Mouse (Mus musculus) hematopoietic stem cell, adult 5-6 weeks (primary cell): ENCODE results near the gene Rnf215. TPM values are rescaled to one million over a fixed set of nuclear protein-coding genes. Genes with fewer than 3 reads are reported as not detected.
"Not testable (repeated sequence)": the region's sequence is repeated elsewhere in the genome, so short reads cannot be mapped to it uniquely, and the experiment has no call there.

Source experiments
- ATAC-seq, 2 experiments: fragments of 125-278 bp in 1 of 2; replicated peaks in 1 of 2; 2 replicates each; pipeline ENCODE4 v1.8.0; 2016 to 2017; ENCODE audit warnings: inconsistent platforms in 2 of 2, mild to moderate bottlenecking in 2 of 2, moderate number of reproducible peaks in 2 of 2, low read depth in 1 of 2, moderate TSS enrichment in 1 of 2; ENCODE audit not compliant: low FRiP score in 2 of 2, poor library complexity in 2 of 2, severe bottlenecking in 2 of 2, insufficient read depth in 1 of 2, low TSS enrichment in 1 of 2
- total RNA-seq: library from RNA; stranded (forward); fragments of 172-1452, 232-1000 nt; gene quantifications from 2 replicates; pipeline ENCODE4 v1.2.3, GENCODE M21; 2017

The Rnf215 gene
- total RNA-seq, 1 experiment from 2014 or later = 13.8 TPM

DNA sequence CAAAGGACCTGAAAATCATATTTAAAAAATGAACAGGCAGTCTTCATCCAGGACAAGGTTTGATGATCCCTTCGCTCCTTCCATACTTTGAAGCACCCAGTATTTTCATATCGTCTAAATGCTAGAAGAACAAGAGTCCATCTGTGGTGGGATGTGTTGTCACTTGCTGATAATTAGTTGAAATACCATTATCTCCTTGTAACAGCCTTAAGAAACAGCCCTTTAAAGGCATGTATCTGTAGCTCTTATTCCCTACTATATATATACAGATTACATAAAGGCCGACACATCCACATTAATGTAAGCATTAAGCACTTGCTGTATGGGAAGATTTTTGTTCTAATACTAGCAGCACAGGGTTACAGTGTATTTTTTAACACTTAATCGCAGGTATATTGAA, 6.5 kb upstream of the Rnf215 start:
- not testable (repeated sequence) for ATAC-seq

DNA sequence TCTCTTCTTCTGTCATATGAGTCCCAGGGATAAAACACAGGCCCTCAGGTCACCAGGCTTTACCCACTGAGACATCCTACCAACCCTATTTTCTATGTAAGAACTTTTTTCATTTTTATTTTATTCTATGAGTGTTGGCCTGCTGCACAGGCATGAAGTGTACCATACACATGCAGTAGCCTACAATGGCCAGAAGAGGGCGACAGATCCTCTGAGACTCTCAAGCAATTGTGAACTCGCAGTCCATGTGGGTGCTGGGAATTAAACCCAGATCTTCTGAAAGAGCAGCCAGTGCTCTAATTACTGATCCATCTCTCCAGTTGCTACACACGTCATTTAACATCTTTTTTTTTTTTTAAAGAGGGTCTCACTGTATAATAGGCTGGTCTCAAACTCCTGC, 1.6 kb upstream of the Rnf215 start:
- ATAC-seq = no peak

DNA sequence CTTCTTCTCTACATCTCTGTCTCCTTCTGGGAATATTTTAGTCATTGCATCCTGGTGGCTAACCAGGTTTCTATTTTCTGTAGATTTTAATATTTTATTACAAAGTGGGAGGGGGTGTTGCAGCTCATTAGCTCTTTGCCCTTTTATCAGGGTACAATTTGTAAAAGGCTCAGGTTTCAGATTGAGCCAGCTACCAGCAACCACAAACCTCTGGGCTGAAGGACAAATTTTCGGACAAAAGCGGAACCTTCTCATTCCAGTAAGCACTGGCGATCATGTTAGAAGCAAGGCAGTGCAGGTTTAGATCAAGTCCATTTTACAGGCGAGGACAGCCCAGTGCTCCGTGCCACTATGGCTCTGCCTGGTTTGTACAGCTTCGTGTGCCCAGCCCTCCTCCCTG, 602 bp upstream of the Rnf215 start:
- no peak for ATAC-seq

GRCm38 (mm10) chr11:4138964-4139363, 4.0 kb downstream of the Rnf215 start:
- ATAC-seq = no peak

GRCm38 (mm10) chr11:4141505-4141904, 6.5 kb downstream of the Rnf215 start:
- ATAC-seq = no peak

DNA sequence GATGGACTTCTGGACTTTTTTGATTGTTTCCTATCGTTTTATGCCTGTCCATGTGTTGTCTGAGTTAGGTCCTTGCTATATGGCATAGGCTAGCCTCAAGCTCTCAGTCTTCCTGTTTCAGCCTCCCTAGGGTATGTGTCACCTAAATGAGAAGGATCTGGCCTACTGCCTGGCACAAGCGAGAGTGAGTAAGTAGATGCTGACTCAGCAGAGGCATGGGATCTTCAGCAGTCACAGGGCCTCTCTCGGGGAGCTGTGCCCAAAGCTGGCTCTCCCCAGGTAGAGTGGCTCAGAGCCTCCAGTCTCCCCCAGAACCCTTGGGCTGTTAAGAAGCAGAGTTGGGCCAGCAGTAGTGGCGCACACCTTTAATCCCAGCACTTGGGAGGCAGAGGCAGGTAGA, 7.3 kb downstream of the Rnf215 start:
- no peak for ATAC-seq

DNA sequence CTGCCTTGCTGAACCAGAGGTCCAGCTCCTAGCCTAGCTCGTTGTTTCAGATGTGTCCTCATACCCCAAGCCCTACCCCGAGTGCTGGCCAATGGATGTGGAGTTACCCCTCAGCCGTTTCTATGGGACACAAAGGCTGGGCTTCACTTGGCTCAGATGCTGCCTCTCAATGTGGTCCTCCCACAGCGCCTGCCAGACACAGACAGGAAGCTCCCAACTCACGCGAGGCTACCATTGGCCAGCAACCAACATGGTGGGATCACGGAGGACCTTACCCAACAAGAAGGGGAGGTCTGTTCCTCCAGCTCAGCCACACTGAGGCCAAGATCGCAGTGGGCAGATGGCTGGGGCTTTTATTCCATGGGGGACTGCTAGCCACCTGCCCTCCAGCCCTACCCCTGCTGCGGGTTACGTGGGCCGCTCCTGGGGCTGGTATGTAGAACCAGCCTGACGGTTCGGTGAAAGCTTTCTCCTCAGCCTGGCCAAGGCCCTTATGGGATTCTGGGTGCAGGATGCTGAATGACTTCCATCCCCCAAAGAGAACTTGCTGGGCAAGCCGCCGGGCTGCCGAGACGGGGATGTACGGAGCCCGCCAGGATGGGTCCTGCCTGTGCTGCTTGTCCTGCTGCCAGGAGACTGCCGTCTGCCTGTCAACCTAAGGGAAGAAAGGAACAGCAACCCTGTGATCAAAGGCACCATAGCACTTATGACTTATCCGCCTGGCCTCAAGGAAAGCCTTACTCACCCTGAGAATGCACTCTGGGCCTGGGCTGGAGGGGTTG, 8.5 kb downstream of the Rnf215 start:
- ATAC-seq = no peak

GRCm38 (mm10) chr11:4146381-4146780, 11.4 kb downstream of the Rnf215 start:
- no peak for ATAC-seq

DNA sequence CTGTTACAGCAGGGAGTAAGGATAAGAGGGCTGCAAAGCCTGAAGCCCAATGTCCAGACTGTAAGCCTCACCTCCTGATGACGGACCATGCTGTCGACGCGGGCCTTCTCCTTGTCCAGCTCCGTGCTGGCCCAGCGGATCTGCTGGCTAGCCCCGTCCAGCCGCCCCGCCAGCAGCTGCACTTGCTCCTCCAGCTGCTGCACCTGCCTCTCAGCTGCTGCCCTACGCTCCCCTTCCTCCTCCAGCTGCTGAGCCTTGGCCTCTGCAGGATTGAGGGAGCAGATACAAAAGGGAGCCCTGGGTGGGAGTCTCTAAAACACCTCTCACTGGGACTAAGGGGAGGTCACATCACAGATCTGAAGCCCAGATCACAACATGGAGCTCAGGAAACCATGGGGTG, 12.1 kb downstream of the Rnf215 start:
- ATAC-seq = no peak

DNA sequence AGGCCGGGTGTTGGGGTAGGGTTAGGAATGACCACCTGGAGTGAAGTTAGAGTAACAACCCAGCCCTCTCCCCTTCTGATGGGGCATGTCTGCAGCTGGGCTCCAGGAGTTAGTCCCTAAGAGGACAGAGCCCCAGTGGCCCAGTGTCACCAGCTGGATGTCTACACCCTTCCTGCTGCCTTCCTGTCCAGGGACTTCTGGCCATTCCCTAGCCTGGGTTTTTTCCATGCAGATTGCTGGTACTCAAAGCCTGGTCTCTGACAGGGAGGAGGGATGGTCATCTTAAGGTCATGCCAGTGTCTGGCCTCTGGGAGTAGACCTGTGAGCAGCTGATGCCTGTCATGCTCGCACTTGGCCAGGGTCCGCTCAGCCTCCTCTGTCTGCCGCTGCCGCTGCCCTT, 13.1 kb downstream of the Rnf215 start:
- no peak for ATAC-seq

GRCm38 (mm10) chr11:4148536-4149156, 13.6 kb downstream of the Rnf215 start:
- no peak for ATAC-seq

- no peak for ATAC-seq
Measured at GRCm38 (mm10) chr11:4149886-4150285, 14.9 kb downstream of the Rnf215 start.

- ATAC-seq = no peak
Measured at GRCm38 (mm10) chr11:4153694-4154093, 18.7 kb downstream of the Rnf215 start.

- ATAC-seq = no peak
Measured at GRCm38 (mm10) chr11:4155641-4156040, 20.6 kb downstream of the Rnf215 start.

DNA sequence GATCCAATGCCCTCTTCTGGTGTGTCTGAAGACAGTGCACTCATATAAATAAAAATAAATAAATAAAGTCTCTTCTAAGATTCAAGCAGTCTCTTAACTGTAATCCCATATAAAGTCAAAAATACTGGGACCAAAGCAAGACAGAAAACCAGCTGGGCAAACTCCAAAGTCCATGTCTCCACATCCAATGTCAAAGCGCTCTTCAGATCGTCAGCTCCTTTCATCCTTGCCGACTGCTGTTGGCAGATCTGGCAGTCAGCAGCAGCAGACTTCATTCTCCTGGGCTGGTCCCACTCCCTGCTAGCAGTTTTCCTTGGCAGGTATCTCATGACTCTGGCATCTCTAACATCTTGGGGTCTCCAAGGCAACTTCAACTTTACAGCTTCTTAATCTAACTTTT, 23.7 kb downstream of the Rnf215 start:
- ATAC-seq = no peak

GRCm38 (mm10) chr11:4159808-4160708, 25.1 kb downstream of the Rnf215 start, which contains the start of the genes Ccdc157 and Sf3a1:
Gene Ccdc157, minus strand, starts transcription at chr11:4160293.
Gene Sf3a1, plus strand, starts transcription at chr11:4160350.
- peak; percentile 93 to 98 for ATAC-seq

DNA sequence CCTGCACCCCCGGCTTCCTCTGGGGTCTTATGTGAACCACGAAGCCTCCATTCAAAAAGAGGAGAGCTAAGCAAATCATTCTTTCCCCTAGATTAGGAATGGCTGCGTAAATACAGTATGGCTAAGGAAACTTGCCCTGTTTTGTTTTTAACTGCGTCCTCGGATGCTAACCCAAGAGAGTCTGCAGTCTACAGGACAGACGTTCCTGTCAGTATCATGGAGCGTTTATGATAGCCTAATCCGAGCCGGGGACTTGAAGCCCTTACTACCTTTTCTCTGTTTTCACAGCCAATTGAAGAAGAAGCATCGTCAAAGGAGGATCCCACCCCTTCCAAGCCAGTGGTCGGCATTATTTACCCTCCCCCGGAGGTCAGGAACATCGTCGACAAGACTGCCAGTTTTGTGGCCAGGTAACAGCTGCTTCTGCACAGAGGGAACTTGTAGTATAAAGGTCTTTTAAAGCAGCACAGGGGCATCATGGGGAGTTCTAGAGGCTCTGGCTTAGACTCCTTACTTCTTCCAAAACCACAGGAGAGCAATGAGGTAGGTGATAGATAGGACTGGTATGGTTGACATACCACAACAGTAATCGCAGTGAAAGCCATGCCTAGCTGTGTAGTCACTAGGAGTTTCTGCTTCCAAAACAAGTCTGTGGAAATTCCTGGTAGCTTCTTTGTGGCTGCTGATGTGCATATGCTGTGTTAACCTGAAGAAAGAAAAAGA, 25.9 kb downstream of the Rnf215 start:
- no peak for ATAC-seq
